Mouse (Mus musculus): ENCODE data around the gene Plpp3.

Gene Plpp3

GRCm38 (mm10) chr4:105158651-105159530 is 1.7 kb downstream of the Plpp3 start:
- peak; percentile 33 for DNase-seq

- no peak for DNase-seq
These were observed 2.4 kb downstream of the Plpp3 start for GRCm38 (mm10) chr4:105159531-105159870.

- no peak for DNase-seq
These were observed 3.3 kb downstream of the Plpp3 start for GRCm38 (mm10) chr4:105160470-105160869.

GRCm38 (mm10) chr4:105162014-105162413 is 4.9 kb downstream of the Plpp3 start:
- DNase-seq = no peak

- no peak for DNase-seq
These were observed 5.5 kb downstream of the Plpp3 start for GRCm38 (mm10) chr4:105162676-105163075.

GRCm38 (mm10) chr4:105163981-105164411 is 6.8 kb downstream of the Plpp3 start:
- no peak for DNase-seq

- DNase-seq = no peak
These were observed 7.8 kb downstream of the Plpp3 start for GRCm38 (mm10) chr4:105164952-105165351.

GRCm38 (mm10) chr4:105169093-105169571 is 12.0 kb downstream of the Plpp3 start:
- no peak for DNase-seq

- DNase-seq = peak; percentile 65
These were observed 13.0 kb downstream of the Plpp3 start for GRCm38 (mm10) chr4:105169826-105170810.

GRCm38 (mm10) chr4:105170811-105171401 is 13.8 kb downstream of the Plpp3 start:
- DNase-seq = no peak

GRCm38 (mm10) chr4:105171432-105171831 is 14.3 kb downstream of the Plpp3 start:
- DNase-seq = no peak

- no peak for DNase-seq
These were observed 17.6 kb downstream of the Plpp3 start for GRCm38 (mm10) chr4:105174778-105175177.

GRCm38 (mm10) chr4:105175255-105176035 is 18.3 kb downstream of the Plpp3 start:
- DNase-seq = no peak

- no peak for DNase-seq
These were observed 24.0 kb downstream of the Plpp3 start for GRCm38 (mm10) chr4:105181014-105181658.

- no peak for DNase-seq
These were observed 24.6 kb downstream of the Plpp3 start for GRCm38 (mm10) chr4:105181659-105182167.

- DNase-seq = no peak
These were observed 25.1 kb downstream of the Plpp3 start for GRCm38 (mm10) chr4:105182249-105182648.

GRCm38 (mm10) chr4:105184490-105184889 is 27.3 kb downstream of the Plpp3 start:
- no peak for DNase-seq

- no peak for DNase-seq
These were observed 27.8 kb downstream of the Plpp3 start for GRCm38 (mm10) chr4:105184924-105185323.

GRCm38 (mm10) chr4:105186654-105187053 is 29.5 kb downstream of the Plpp3 start:
- DNase-seq = no peak

GRCm38 (mm10) chr4:105187873-105188272 is 30.7 kb downstream of the Plpp3 start:
- DNase-seq = no peak

- DNase-seq = peak; percentile 38
These were observed 31.7 kb downstream of the Plpp3 start for GRCm38 (mm10) chr4:105188801-105189200.
